Mouse (Mus musculus): ENCODE measurements at regions not wholly inside any gene's neighbourhood (a gene's known extent, or its start where the extent isn't known, plus 50 kb on each side); places are given as distances from the start of the nearest gene placed in this dataset.

GRCm38 (mm10) chr14:61985575-61985974 lies 306.8 kb upstream of the Rnaseh2b start:
- no peaks in the 10 kb centered on the region for H3K9me3 ChIP-seq (ENCODE audit: control insufficient read depth, low read length)
- H3K4me2 ChIP-seq (ENCODE audit: low read depth): no peak overlapping the region
- ATAC-seq (ENCODE audit: insufficient read depth, low FRiP score, low TSS enrichment) (no peak), DNase-seq (ENCODE audit: low spot score) (no peak)
- 80% methylated on average over 3 of the region's 3 CpGs for WGBS
- no peaks in the 10 kb centered on the region for H3K27me3 ChIP-seq (ENCODE audit: control insufficient read depth, insufficient read depth, low read length)
- no peak overlapping the region for H3K9ac ChIP-seq (ENCODE audit: low read length)
- H3K36me3 ChIP-seq (ENCODE audit: control insufficient read depth, insufficient read depth, low read length): no peaks in the 10 kb centered on the region
- no peak overlapping the region for H3K27ac ChIP-seq (ENCODE audit: low read depth, low read length)
- no peak overlapping the region for H3K4me3 ChIP-seq (ENCODE audit: low read depth, low read length)
- H3K4me1 ChIP-seq (ENCODE audit: control insufficient read depth, insufficient read depth, low read length): no peaks in the 10 kb centered on the region

- ATAC-seq (ENCODE audit: insufficient read depth, low FRiP score, low TSS enrichment) (no peak), DNase-seq (ENCODE audit: low spot score) (no peak)
- Histone ChIP-seq H3K4me2 (ENCODE audit: low read depth) (no peak overlapping the region), H3K4me3 (ENCODE audit: low read depth, low read length) (no peak overlapping the region), H3K27ac (ENCODE audit: low read depth, low read length) (no peak overlapping the region), H3K9me3 (ENCODE audit: control insufficient read depth, low read length) (no peaks in the 10 kb centered on the region), H3K36me3 (ENCODE audit: control insufficient read depth, insufficient read depth, low read length) (no peaks in the 10 kb centered on the region), H3K27me3 (ENCODE audit: control insufficient read depth, insufficient read depth, low read length) (no peaks in the 10 kb centered on the region), H3K4me1 (ENCODE audit: control insufficient read depth, insufficient read depth, low read length) (no peaks in the 10 kb centered on the region), H3K9ac (ENCODE audit: low read length) (no peak overlapping the region)
- 88% methylated on average over 13 of the region's 13 CpGs for WGBS
Observed at GRCm38 (mm10) chr14:61986203-61986602, 306.2 kb upstream of the Rnaseh2b start.

- no peak for DNase-seq (ENCODE audit: low spot score)
- Histone ChIP-seq H3K4me1 (ENCODE audit: control insufficient read depth, insufficient read depth, low read length) (no peaks in the 10 kb centered on the region), H3K9me3 (ENCODE audit: control insufficient read depth, low read length) (no peaks in the 10 kb centered on the region), H3K27ac (ENCODE audit: low read depth, low read length) (no peak overlapping the region), H3K27me3 (ENCODE audit: control insufficient read depth, insufficient read depth, low read length) (no peaks in the 10 kb centered on the region), H3K9ac (ENCODE audit: low read length) (no peak overlapping the region), H3K4me3 (ENCODE audit: low read depth, low read length) (no peak overlapping the region), H3K4me2 (ENCODE audit: low read depth) (no peak overlapping the region), H3K36me3 (ENCODE audit: control insufficient read depth, insufficient read depth, low read length) (no peaks in the 10 kb centered on the region)
- no peak for ATAC-seq (ENCODE audit: insufficient read depth, low FRiP score, low TSS enrichment)
- whole genome bisulfite sequencing: 88% methylated on average over 1 of the region's 1 CpGs
Observed at GRCm38 (mm10) chr14:61995253-61995652, 297.1 kb upstream of the Rnaseh2b start.

GRCm38 (mm10) chr14:61997736-61998135 lies 294.7 kb upstream of the Rnaseh2b start:
- Histone ChIP-seq H3K27ac (ENCODE audit: low read depth, low read length) (no peak overlapping the region), H3K4me3 (ENCODE audit: low read depth, low read length) (no peak overlapping the region), H3K4me1 (ENCODE audit: control insufficient read depth, insufficient read depth, low read length) (peaks cover 7% of the 10 kb centered on the region), H3K4me2 (ENCODE audit: low read depth) (no peak overlapping the region), H3K9ac (ENCODE audit: low read length) (no peak overlapping the region), H3K27me3 (ENCODE audit: control insufficient read depth, insufficient read depth, low read length) (no peaks in the 10 kb centered on the region), H3K9me3 (ENCODE audit: control insufficient read depth, low read length) (no peaks in the 10 kb centered on the region), H3K36me3 (ENCODE audit: control insufficient read depth, insufficient read depth, low read length) (no peaks in the 10 kb centered on the region)
- DNase-seq (ENCODE audit: low spot score): no peak
- ATAC-seq (ENCODE audit: insufficient read depth, low FRiP score, low TSS enrichment): no peak

GRCm38 (mm10) chr14:61998259-61998658 lies 294.1 kb upstream of the Rnaseh2b start:
- H3K27ac ChIP-seq (ENCODE audit: low read depth, low read length): no peak overlapping the region
- ATAC-seq (ENCODE audit: insufficient read depth, low FRiP score, low TSS enrichment): no peak
- no peaks in the 10 kb centered on the region for H3K36me3 ChIP-seq (ENCODE audit: control insufficient read depth, insufficient read depth, low read length)
- no peak overlapping the region for H3K9ac ChIP-seq (ENCODE audit: low read length)
- no peaks in the 10 kb centered on the region for H3K27me3 ChIP-seq (ENCODE audit: control insufficient read depth, insufficient read depth, low read length)
- no peak overlapping the region for H3K4me2 ChIP-seq (ENCODE audit: low read depth)
- WGBS: 85% methylated on average over 3 of the region's 3 CpGs
- no peak for DNase-seq (ENCODE audit: low spot score)
- H3K4me3 ChIP-seq (ENCODE audit: low read depth, low read length): no peak overlapping the region
- peaks cover 8% of the 10 kb centered on the region for H3K4me1 ChIP-seq (ENCODE audit: control insufficient read depth, insufficient read depth, low read length)
- no peaks in the 10 kb centered on the region for H3K9me3 ChIP-seq (ENCODE audit: control insufficient read depth, low read length)

- Histone ChIP-seq H3K9me3 (ENCODE audit: control insufficient read depth, low read length) (no peaks in the 10 kb centered on the region), H3K4me2 (ENCODE audit: low read depth) (no peak overlapping the region), H3K9ac (ENCODE audit: low read length) (no peak overlapping the region), H3K27ac (ENCODE audit: low read depth, low read length) (no peak overlapping the region), H3K4me1 (ENCODE audit: control insufficient read depth, insufficient read depth, low read length) (peaks cover 8% of the 10 kb centered on the region), H3K4me3 (ENCODE audit: low read depth, low read length) (no peak overlapping the region), H3K27me3 (ENCODE audit: control insufficient read depth, insufficient read depth, low read length) (no peaks in the 10 kb centered on the region), H3K36me3 (ENCODE audit: control insufficient read depth, insufficient read depth, low read length) (no peaks in the 10 kb centered on the region)
- DNase-seq (ENCODE audit: low spot score) (peak; percentile 12), ATAC-seq (ENCODE audit: insufficient read depth, low FRiP score, low TSS enrichment) (no peak)
- WGBS: 38% methylated on average over 7 of the region's 7 CpGs
Observed at GRCm38 (mm10) chr14:62001481-62001949, 290.9 kb upstream of the Rnaseh2b start.

GRCm38 (mm10) chr14:62002131-62002530 lies 290.3 kb upstream of the Rnaseh2b start:
- no peaks in the 10 kb centered on the region for H3K36me3 ChIP-seq (ENCODE audit: control insufficient read depth, insufficient read depth, low read length)
- no peak overlapping the region for H3K4me3 ChIP-seq (ENCODE audit: low read depth, low read length)
- H3K27me3 ChIP-seq (ENCODE audit: control insufficient read depth, insufficient read depth, low read length): no peaks in the 10 kb centered on the region
- ATAC-seq (ENCODE audit: insufficient read depth, low FRiP score, low TSS enrichment) (no peak), DNase-seq (ENCODE audit: low spot score) (no peak)
- peaks cover 8% of the 10 kb centered on the region for H3K4me1 ChIP-seq (ENCODE audit: control insufficient read depth, insufficient read depth, low read length)
- H3K27ac ChIP-seq (ENCODE audit: low read depth, low read length): no peak overlapping the region
- WGBS: 72% methylated on average over 5 of the region's 5 CpGs
- H3K9ac ChIP-seq (ENCODE audit: low read length): no peak overlapping the region
- no peaks in the 10 kb centered on the region for H3K9me3 ChIP-seq (ENCODE audit: control insufficient read depth, low read length)
- no peak overlapping the region for H3K4me2 ChIP-seq (ENCODE audit: low read depth)

GRCm38 (mm10) chr14:62003013-62003781 lies 289.2 kb upstream of the Rnaseh2b start:
- Histone ChIP-seq H3K36me3 (ENCODE audit: control insufficient read depth, insufficient read depth, low read length) (no peaks in the 10 kb centered on the region), H3K27ac (ENCODE audit: low read depth, low read length) (no peak overlapping the region), H3K4me2 (ENCODE audit: low read depth) (no peak overlapping the region), H3K27me3 (ENCODE audit: control insufficient read depth, insufficient read depth, low read length) (no peaks in the 10 kb centered on the region), H3K4me1 (ENCODE audit: control insufficient read depth, insufficient read depth, low read length) (peaks cover 8% of the 10 kb centered on the region), H3K9me3 (ENCODE audit: control insufficient read depth, low read length) (no peaks in the 10 kb centered on the region), H3K9ac (ENCODE audit: low read length) (no peak overlapping the region), H3K4me3 (ENCODE audit: low read depth, low read length) (no peak overlapping the region)
- DNase-seq (ENCODE audit: low spot score): peak; percentile 27
- 55% methylated on average over 16 of the region's 16 CpGs for WGBS
- no peak for ATAC-seq (ENCODE audit: insufficient read depth, low FRiP score, low TSS enrichment)

GRCm38 (mm10) chr14:62003797-62004196 lies 288.6 kb upstream of the Rnaseh2b start:
- H3K4me1 ChIP-seq (ENCODE audit: control insufficient read depth, insufficient read depth, low read length): peaks cover 8% of the 10 kb centered on the region
- no peak for ATAC-seq (ENCODE audit: insufficient read depth, low FRiP score, low TSS enrichment)
- WGBS: 89% methylated on average over 2 of the region's 2 CpGs
- H3K36me3 ChIP-seq (ENCODE audit: control insufficient read depth, insufficient read depth, low read length): no peaks in the 10 kb centered on the region
- no peaks in the 10 kb centered on the region for H3K27me3 ChIP-seq (ENCODE audit: control insufficient read depth, insufficient read depth, low read length)
- DNase-seq (ENCODE audit: low spot score): no peak
- no peak overlapping the region for H3K4me2 ChIP-seq (ENCODE audit: low read depth)
- no peak overlapping the region for H3K9ac ChIP-seq (ENCODE audit: low read length)
- no peak overlapping the region for H3K27ac ChIP-seq (ENCODE audit: low read depth, low read length)
- H3K9me3 ChIP-seq (ENCODE audit: control insufficient read depth, low read length): no peaks in the 10 kb centered on the region
- H3K4me3 ChIP-seq (ENCODE audit: low read depth, low read length): no peak overlapping the region
